Mouse (Mus musculus): ENCODE results near the gene Lcn8. TPM values are rescaled to one million over a fixed set of nuclear protein-coding genes. Genes with fewer than 3 reads are reported as not detected.
"Not testable (repeated sequence)": the region's sequence is repeated elsewhere in the genome, so short reads cannot be mapped to it uniquely, and the experiment has no call there.

Lcn8 gene
- polyA plus RNA-seq, 1 experiment, result not detected

- Histone ChIP-seq H3K27ac (ENCODE audit: insufficient read depth, low read depth, low read length) (no peak overlapping the region), H3K4me1 (ENCODE audit: control insufficient read depth, insufficient read depth, low read length) (no peaks in the 10 kb centered on the region), H3K4me3 (ENCODE audit: insufficient read depth, low read depth, low read length) (no peak overlapping the region), H3K27me3 (replicated peaks; ENCODE audit: control insufficient read depth, insufficient read depth, low read length) (no peaks in the 10 kb centered on the region), H3K36me3 (ENCODE audit: control insufficient read depth, insufficient read depth, low read length) (no peaks in the 10 kb centered on the region)
- DNase-seq, result peak; percentile 52
- WGBS, result 15% methylated on average over 4 of the region's 4 CpGs
- TF ChIP-seq CTCF (conservative IDR thresholded peaks at IDR 0.05; ENCODE audit: insufficient read depth, insufficient read length, low read depth, low read length) (no peak), POLR2A (IDR thresholded peaks at IDR 0.05; ENCODE audit: low read depth, low read length) (no peak)
Measured at GRCm38 (mm10) chr2:25696951-25697350, 44.0 kb downstream of the Lcn8 start.

DNA sequence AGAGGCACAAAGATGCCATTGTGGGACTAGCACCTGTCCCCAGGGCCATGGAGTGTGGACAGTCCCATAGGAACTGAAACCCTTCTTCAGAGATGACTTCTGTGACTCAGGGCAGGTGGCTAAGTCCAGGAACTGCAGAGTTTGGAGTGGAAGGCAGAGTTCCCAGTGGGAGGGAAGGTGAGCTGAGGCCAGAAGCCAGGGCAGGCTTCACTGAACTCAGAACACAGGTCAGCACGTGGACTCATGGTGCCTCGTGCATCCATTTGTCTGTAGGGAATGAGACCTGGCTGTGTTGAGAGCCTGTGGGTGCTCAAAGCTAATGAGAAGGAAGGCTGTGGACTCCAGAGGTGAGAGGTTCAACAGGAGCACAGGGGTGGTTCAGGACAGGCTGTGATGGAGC is 45.8 kb downstream of the Lcn8 start:
- no peaks in the 10 kb centered on the region for H3K27me3 ChIP-seq (replicated peaks; ENCODE audit: control insufficient read depth, insufficient read depth, low read length)
- H3K36me3 ChIP-seq (ENCODE audit: control insufficient read depth, insufficient read depth, low read length), result no peaks in the 10 kb centered on the region
- no peak overlapping the region for H3K4me3 ChIP-seq (ENCODE audit: insufficient read depth, low read depth, low read length)
- DNase-seq, result peak; percentile 63
- H3K4me1 ChIP-seq (ENCODE audit: control insufficient read depth, insufficient read depth, low read length), result no peaks in the 10 kb centered on the region
- TF ChIP-seq CTCF (conservative IDR thresholded peaks at IDR 0.05; ENCODE audit: insufficient read depth, insufficient read length, low read depth, low read length) (no peak), POLR2A (IDR thresholded peaks at IDR 0.05; ENCODE audit: low read depth, low read length) (no peak)
- H3K27ac ChIP-seq (ENCODE audit: insufficient read depth, low read depth, low read length), result no peak overlapping the region
- 43% methylated on average over 2 of the region's 2 CpGs for WGBS

DNA sequence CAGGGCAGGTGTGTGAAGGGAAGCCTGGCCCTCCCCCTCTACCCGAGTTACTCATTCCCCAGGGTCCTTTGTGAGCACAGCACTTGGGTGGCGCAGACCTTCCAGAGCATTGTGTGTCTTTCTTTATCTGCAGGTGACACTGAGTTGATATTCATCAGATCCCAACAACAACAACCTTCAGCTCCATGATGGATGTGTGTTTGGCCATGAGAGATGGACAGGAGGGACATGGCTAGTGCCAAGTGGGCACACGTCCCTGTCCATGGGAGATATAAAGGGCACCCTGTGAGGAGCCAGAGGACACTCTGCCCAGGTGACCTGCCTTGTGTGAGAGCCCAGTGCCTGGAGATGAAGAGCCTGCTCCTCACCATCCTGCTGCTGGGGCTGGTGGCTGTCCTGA is 46.8 kb downstream of the Lcn8 start, which contains the start of gene Obp2a:
Gene Obp2a (plus strand): TSS at position 301 of the 400 bp plus-strand sequence.
- WGBS, result 88% methylated on average over 3 of the region's 3 CpGs
- DNase-seq; H3K27ac ChIP-seq (ENCODE audit: insufficient read depth, low read depth, low read length); H3K4me1 ChIP-seq (ENCODE audit: control insufficient read depth, insufficient read depth, low read length); H3K4me3 ChIP-seq (ENCODE audit: insufficient read depth, low read depth, low read length); H3K27me3 ChIP-seq (replicated peaks; ENCODE audit: control insufficient read depth, insufficient read depth, low read length); H3K36me3 ChIP-seq (ENCODE audit: control insufficient read depth, insufficient read depth, low read length): not testable (repeated sequence)

DNA sequence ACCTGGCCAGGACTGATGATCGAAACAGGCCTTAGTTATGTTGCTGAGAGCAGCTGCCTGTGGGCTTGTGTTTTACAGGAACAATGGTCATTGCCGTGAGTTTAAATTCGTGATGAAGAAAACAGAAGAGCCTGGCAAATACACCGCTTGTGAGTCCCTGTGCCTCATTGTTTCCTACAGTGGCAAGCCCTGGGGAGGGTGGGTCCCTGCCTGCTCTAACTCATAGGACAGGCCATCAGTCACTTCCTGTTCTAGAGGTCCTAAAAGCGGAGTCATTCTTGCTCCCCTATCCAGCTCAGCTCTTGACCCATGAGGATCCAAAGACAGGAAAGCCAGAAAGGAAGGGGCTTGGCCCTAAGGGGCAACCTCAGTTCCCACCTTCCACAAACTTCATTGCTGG is 48.1 kb downstream of the Lcn8 start:
- 76% methylated on average over 5 of the region's 5 CpGs for WGBS
- H3K4me3 ChIP-seq (ENCODE audit: insufficient read depth, low read depth, low read length), result no peak overlapping the region
- TF ChIP-seq CTCF (conservative IDR thresholded peaks at IDR 0.05; ENCODE audit: insufficient read depth, insufficient read length, low read depth, low read length), result no peak
- TF ChIP-seq POLR2A (IDR thresholded peaks at IDR 0.05; ENCODE audit: low read depth, low read length), result no peak

GRCm38 (mm10) chr2:25703706-25704105 is 50.8 kb downstream of the Lcn8 start:
- no peak for DNase-seq

More for the DNA sequence above, 48.1 kb downstream of the Lcn8 start:
- Histone ChIP-seq H3K27ac (ENCODE audit: insufficient read depth, low read depth, low read length) (no peak overlapping the region), H3K27me3 (replicated peaks; ENCODE audit: control insufficient read depth, insufficient read depth, low read length) (no peaks in the 10 kb centered on the region), H3K36me3 (ENCODE audit: control insufficient read depth, insufficient read depth, low read length) (no peaks in the 10 kb centered on the region), H3K4me1 (ENCODE audit: control insufficient read depth, insufficient read depth, low read length) (no peaks in the 10 kb centered on the region)
- no peak for DNase-seq

More at GRCm38 (mm10) chr2:25703706-25704105, 50.8 kb downstream of the Lcn8 start:
- Histone ChIP-seq H3K36me3 (ENCODE audit: control insufficient read depth, insufficient read depth, low read length) (no peaks in the 10 kb centered on the region), H3K4me1 (ENCODE audit: control insufficient read depth, insufficient read depth, low read length) (no peaks in the 10 kb centered on the region), H3K4me3 (ENCODE audit: insufficient read depth, low read depth, low read length) (no peak overlapping the region), H3K27me3 (replicated peaks; ENCODE audit: control insufficient read depth, insufficient read depth, low read length) (no peaks in the 10 kb centered on the region), H3K27ac (ENCODE audit: insufficient read depth, low read depth, low read length) (no peak overlapping the region)
- WGBS, result 67% methylated on average over 4 of the region's 4 CpGs
- TF ChIP-seq CTCF (conservative IDR thresholded peaks at IDR 0.05; ENCODE audit: insufficient read depth, insufficient read length, low read depth, low read length), result no peak
- TF ChIP-seq POLR2A (IDR thresholded peaks at IDR 0.05; ENCODE audit: low read depth, low read length), result no peak

Other genes with a start within 250 kb of the Lcn8 start
- 0.19 and 0.80 TPM in 2 replicates for gene Fut7, start 229.9 kb upstream of the Lcn8 start, polyA plus RNA-seq (2012; rRNA removed)
- gene Abca2, start 224.4 kb upstream of the Lcn8 start, polyA plus RNA-seq (2012; rRNA removed), result 51.0 and 64.0 TPM in 2 replicates
- 104 and 130 TPM in 2 replicates for gene Clic3, start 196.3 kb upstream of the Lcn8 start, polyA plus RNA-seq (2012; rRNA removed)
- gene Paxx, start 192.0 kb upstream of the Lcn8 start, polyA plus RNA-seq (2012; rRNA removed), result 49.0 and 53.2 TPM in 2 replicates
- 47.2 and 51.6 TPM in 2 replicates for gene Ptgds, start 183.1 kb upstream of the Lcn8 start, polyA plus RNA-seq (2012; rRNA removed)
- gene Lcn12, start 159.2 kb upstream of the Lcn8 start, polyA plus RNA-seq (2012; rRNA removed), result 0.18 TPM in 1 of 2 replicates, not detected in the other
- 39.6 and 48.4 TPM in 2 replicates for gene Fbxw5, start 152.4 kb upstream of the Lcn8 start, polyA plus RNA-seq (2012; rRNA removed)
- 20.6 and 22.0 TPM in 2 replicates for gene C8g, start 151.4 kb upstream of the Lcn8 start, polyA plus RNA-seq (2012; rRNA removed)
- gene Traf2, start 106.2 kb upstream of the Lcn8 start, polyA plus RNA-seq (2012; rRNA removed), result 14.8 and 15.3 TPM in 2 replicates
- gene Edf1, start 95.3 kb upstream of the Lcn8 start, polyA plus RNA-seq (2012; rRNA removed), result 195 and 198 TPM in 2 replicates
- 1.3 and 2.3 TPM in 2 replicates for gene Mamdc4, start 78.3 kb upstream of the Lcn8 start, polyA plus RNA-seq (2012; rRNA removed)
- gene Phpt1, start 77.9 kb upstream of the Lcn8 start, polyA plus RNA-seq (2012; rRNA removed), result 74.9 and 92.3 TPM in 2 replicates
- 0.36 and 0.62 TPM in 2 replicates for gene Ajm1, start 71.4 kb upstream of the Lcn8 start, polyA plus RNA-seq (2012; rRNA removed)
- gene Rabl6, start 44.6 kb upstream of the Lcn8 start, polyA plus RNA-seq (2012; rRNA removed), result 53.8 and 58.9 TPM in 2 replicates
- 0.03 TPM in 1 of 2 replicates, not detected in the other for gene Ccdc183, start 35.4 kb upstream of the Lcn8 start, polyA plus RNA-seq (2012; rRNA removed)
- 37.7 and 43.2 TPM in 2 replicates for gene Tmem141, start 31.1 kb upstream of the Lcn8 start, polyA plus RNA-seq (2012; rRNA removed)
- 1.7 and 3.4 TPM in 2 replicates for gene Fcna, start 25.1 kb upstream of the Lcn8 start, polyA plus RNA-seq (2012; rRNA removed)
- gene Lcn5, start 4.8 kb downstream of the Lcn8 start, polyA plus RNA-seq (2012; rRNA removed), result not detected in 2 replicates
- not detected in 2 replicates for gene Lcn6, start 23.7 kb downstream of the Lcn8 start, polyA plus RNA-seq (2012; rRNA removed)
- not detected in 2 replicates for gene Lcn10, start 29.6 kb downstream of the Lcn8 start, polyA plus RNA-seq (2012; rRNA removed)
- gene Obp2a, start 46.9 kb downstream of the Lcn8 start, polyA plus RNA-seq (2012; rRNA removed), result not detected in 2 replicates
- gene Bmyc, start 53.6 kb downstream of the Lcn8 start, polyA plus RNA-seq (2012; rRNA removed), result 14.0 and 14.2 TPM in 2 replicates
- gene Obp2b, start 83.9 kb downstream of the Lcn8 start, polyA plus RNA-seq (2012; rRNA removed), result not detected in 2 replicates
- gene Lcn3, start 112.4 kb downstream of the Lcn8 start, polyA plus RNA-seq (2012; rRNA removed), result not detected in 2 replicates
- not detected in 2 replicates for gene Lcn11, start 123.9 kb downstream of the Lcn8 start, polyA plus RNA-seq (2012; rRNA removed)
- not detected in 2 replicates for gene Gm13539, start 129.1 kb downstream of the Lcn8 start, polyA plus RNA-seq (2012; rRNA removed)
- not detected in 2 replicates for gene Glt6d1, start 162.7 kb downstream of the Lcn8 start, polyA plus RNA-seq (2012; rRNA removed)
- gene Lcn9, start 170.0 kb downstream of the Lcn8 start, polyA plus RNA-seq (2012; rRNA removed), result not detected in 2 replicates
- 0.06 TPM in 1 of 2 replicates, not detected in the other for gene Sohlh1, start 194.1 kb downstream of the Lcn8 start, polyA plus RNA-seq (2012; rRNA removed)
- 36.1 and 47.1 TPM in 2 replicates for gene Kcnt1, start 210.6 kb downstream of the Lcn8 start, polyA plus RNA-seq (2012; rRNA removed)